Mouse (Mus musculus): ENCODE results near the gene Dhx35. TPM values are rescaled to one million over a fixed set of nuclear protein-coding genes. Genes with fewer than 3 reads are reported as not detected.

Gene Dhx35
- polyA plus RNA-seq, 1 experiment = not detected

- WGBS = 83% methylated on average over 2 of the region's 2 CpGs
- Histone ChIP-seq H3K4me1 (ENCODE audit: control insufficient read depth, insufficient read depth, low read length) (peaks cover 4% of the 10 kb centered on the region), H3K4me3 (ENCODE audit: insufficient read depth, low read depth, low read length) (no peak overlapping the region), H3K27ac (ENCODE audit: insufficient read depth, low read depth, low read length) (no peak overlapping the region)
- TF ChIP-seq CTCF (IDR thresholded peaks at IDR 0.05; ENCODE audit: insufficient read depth, low read depth, low read length) (no peak), POLR2A (IDR thresholded peaks at IDR 0.05; ENCODE audit: insufficient read depth, low read depth, low read length) (no peak)
Measured at GRCm38 (mm10) chr2:158828124-158828523, 33.5 kb downstream of the Dhx35 start.

- WGBS = 33% methylated on average over 6 of the region's 6 CpGs
- peaks cover 9% of the 10 kb centered on the region for H3K4me1 ChIP-seq (ENCODE audit: control insufficient read depth, insufficient read depth, low read length)
- no peak for TF ChIP-seq CTCF (IDR thresholded peaks at IDR 0.05; ENCODE audit: insufficient read depth, low read depth, low read length)
- TF ChIP-seq POLR2A (IDR thresholded peaks at IDR 0.05; ENCODE audit: insufficient read depth, low read depth, low read length) = no peak
- H3K27ac ChIP-seq (ENCODE audit: insufficient read depth, low read depth, low read length) = no peak overlapping the region
- no peak overlapping the region for H3K4me3 ChIP-seq (ENCODE audit: insufficient read depth, low read depth, low read length)
Measured at GRCm38 (mm10) chr2:158829746-158830145, 35.1 kb downstream of the Dhx35 start.

- no peak overlapping the region for H3K4me3 ChIP-seq (ENCODE audit: insufficient read depth, low read depth, low read length)
- peaks cover 9% of the 10 kb centered on the region for H3K4me1 ChIP-seq (ENCODE audit: control insufficient read depth, insufficient read depth, low read length)
- 42% methylated on average over 5 of the region's 5 CpGs for WGBS
- no peak for TF ChIP-seq POLR2A (IDR thresholded peaks at IDR 0.05; ENCODE audit: insufficient read depth, low read depth, low read length)
- no peak for TF ChIP-seq CTCF (IDR thresholded peaks at IDR 0.05; ENCODE audit: insufficient read depth, low read depth, low read length)
- H3K27ac ChIP-seq (ENCODE audit: insufficient read depth, low read depth, low read length) = no peak overlapping the region
Measured at GRCm38 (mm10) chr2:158833221-158833620, 38.6 kb downstream of the Dhx35 start.

- Histone ChIP-seq H3K4me3 (ENCODE audit: insufficient read depth, low read depth, low read length) (no peak overlapping the region), H3K4me1 (ENCODE audit: control insufficient read depth, insufficient read depth, low read length) (peaks cover 9% of the 10 kb centered on the region), H3K27ac (ENCODE audit: insufficient read depth, low read depth, low read length) (no peak overlapping the region)
- TF ChIP-seq POLR2A (IDR thresholded peaks at IDR 0.05; ENCODE audit: insufficient read depth, low read depth, low read length) = no peak
- TF ChIP-seq CTCF (IDR thresholded peaks at IDR 0.05; ENCODE audit: insufficient read depth, low read depth, low read length) = no peak
- 64% methylated on average over 2 of the region's 2 CpGs for WGBS
Measured at GRCm38 (mm10) chr2:158833645-158834044, 39.0 kb downstream of the Dhx35 start.

GRCm38 (mm10) chr2:158843287-158843686 lies 48.7 kb downstream of the Dhx35 start:
- no peak for TF ChIP-seq POLR2A (IDR thresholded peaks at IDR 0.05; ENCODE audit: insufficient read depth, low read depth, low read length)
- no peak for TF ChIP-seq CTCF (IDR thresholded peaks at IDR 0.05; ENCODE audit: insufficient read depth, low read depth, low read length)
- H3K4me3 ChIP-seq (ENCODE audit: insufficient read depth, low read depth, low read length) = no peak overlapping the region
- WGBS = 62% methylated on average over 5 of the region's 5 CpGs
- no peak overlapping the region for H3K27ac ChIP-seq (ENCODE audit: insufficient read depth, low read depth, low read length)
- peaks cover 33% of the 10 kb centered on the region for H3K4me1 ChIP-seq (ENCODE audit: control insufficient read depth, insufficient read depth, low read length)

GRCm38 (mm10) chr2:158845031-158845430 lies 50.4 kb downstream of the Dhx35 start:
- no peak for TF ChIP-seq POLR2A (IDR thresholded peaks at IDR 0.05; ENCODE audit: insufficient read depth, low read depth, low read length)
- no peak for TF ChIP-seq CTCF (IDR thresholded peaks at IDR 0.05; ENCODE audit: insufficient read depth, low read depth, low read length)
- H3K27ac ChIP-seq (ENCODE audit: insufficient read depth, low read depth, low read length) = no peak overlapping the region

GRCm38 (mm10) chr2:158846208-158846607 lies 51.6 kb downstream of the Dhx35 start:
- WGBS = 64% methylated on average over 2 of the region's 2 CpGs
- Histone ChIP-seq H3K4me3 (ENCODE audit: insufficient read depth, low read depth, low read length) (no peak overlapping the region), H3K27ac (ENCODE audit: insufficient read depth, low read depth, low read length) (no peak overlapping the region), H3K4me1 (ENCODE audit: control insufficient read depth, insufficient read depth, low read length) (peaks cover 20% of the 10 kb centered on the region)
- TF ChIP-seq CTCF (IDR thresholded peaks at IDR 0.05; ENCODE audit: insufficient read depth, low read depth, low read length) (no peak), POLR2A (IDR thresholded peaks at IDR 0.05; ENCODE audit: insufficient read depth, low read depth, low read length) (no peak)

More at GRCm38 (mm10) chr2:158845031-158845430, 50.4 kb downstream of the Dhx35 start:
- 81% methylated on average over 5 of the region's 5 CpGs for WGBS
- Histone ChIP-seq H3K4me3 (ENCODE audit: insufficient read depth, low read depth, low read length) (no peak overlapping the region), H3K4me1 (ENCODE audit: control insufficient read depth, insufficient read depth, low read length) (peaks cover 23% of the 10 kb centered on the region)

- no peak overlapping the region for H3K4me3 ChIP-seq (ENCODE audit: insufficient read depth, low read depth, low read length)
- no peak overlapping the region for H3K27ac ChIP-seq (ENCODE audit: insufficient read depth, low read depth, low read length)
- TF ChIP-seq POLR2A (IDR thresholded peaks at IDR 0.05; ENCODE audit: insufficient read depth, low read depth, low read length) = no peak
- no peak for TF ChIP-seq CTCF (IDR thresholded peaks at IDR 0.05; ENCODE audit: insufficient read depth, low read depth, low read length)
- WGBS = 82% methylated on average over 3 of the region's 3 CpGs
- H3K4me1 ChIP-seq (ENCODE audit: control insufficient read depth, insufficient read depth, low read length) = peaks cover 7% of the 10 kb centered on the region
Measured at GRCm38 (mm10) chr2:158847991-158848390, 53.4 kb downstream of the Dhx35 start.

- Histone ChIP-seq H3K27ac (ENCODE audit: insufficient read depth, low read depth, low read length) (no peak overlapping the region), H3K4me3 (ENCODE audit: insufficient read depth, low read depth, low read length) (no peak overlapping the region), H3K4me1 (ENCODE audit: control insufficient read depth, insufficient read depth, low read length) (peaks cover 5% of the 10 kb centered on the region)
- 80% methylated on average over 9 of the region's 9 CpGs for WGBS
- no peak for TF ChIP-seq POLR2A (IDR thresholded peaks at IDR 0.05; ENCODE audit: insufficient read depth, low read depth, low read length)
Measured at GRCm38 (mm10) chr2:158849416-158849815, 54.8 kb downstream of the Dhx35 start.

- Histone ChIP-seq H3K4me1 (ENCODE audit: control insufficient read depth, insufficient read depth, low read length) (peaks cover 5% of the 10 kb centered on the region), H3K4me3 (ENCODE audit: insufficient read depth, low read depth, low read length) (no peak overlapping the region), H3K27ac (ENCODE audit: insufficient read depth, low read depth, low read length) (no peak overlapping the region)
- TF ChIP-seq POLR2A (IDR thresholded peaks at IDR 0.05; ENCODE audit: insufficient read depth, low read depth, low read length) (no peak), CTCF (IDR thresholded peaks at IDR 0.05; ENCODE audit: insufficient read depth, low read depth, low read length) (0 out of 2 replicates have a peak, but pooled peaks have one; percentile 21)
- 43% methylated on average over 2 of the region's 2 CpGs for WGBS
Measured at GRCm38 (mm10) chr2:158852579-158852978, 58.0 kb downstream of the Dhx35 start.
